Mouse (Mus musculus): Measurements from ENCODE around the gene Abhd11. TPM values are rescaled to one million over a fixed set of nuclear protein-coding genes. Genes with fewer than 3 reads are reported as not detected.
"Not testable (repeated sequence)": the region's sequence is repeated elsewhere in the genome, so short reads cannot be mapped to it uniquely, and the experiment has no call there.

The Abhd11 gene
- polyA plus RNA-seq (2016; fragmentation: Nextera tagmentation; extraction: Ambion mirVana): 39.6 and 41.7 TPM in 2 replicates

- DNase-seq (ENCODE audit: low spot score): peak; percentile 98
- Histone ChIP-seq H3K9me3 (no peaks in the 10 kb centered on the region), H3K27ac (replicated peaks) (peak within 1 kb of the TSS; percentile 91), H3K4me3 (peak within 1 kb of the TSS; percentile 75), H3K27me3 (replicated peaks; ENCODE audit: low read depth, poor library complexity, severe bottlenecking) (peaks cover 14% of the 10 kb centered on the region), H3K36me3 (replicated peaks) (no peaks in the 10 kb centered on the region), H3K4me1 (peaks cover 43% of the 10 kb centered on the region)
- WGBS: under 1% methylated on average over 52 of the region's 52 CpGs
Observed at GRCm38 (mm10) chr5:135008671-135009589, at the start of gene Abhd11. Gene Abhd11 (plus strand): TSS chr5:135009152.

GRCm38 (mm10) chr5:134960430-134960829, 48.5 kb upstream of the Abhd11 start:
- H3K4me3 ChIP-seq: no peak overlapping the region
- no peaks in the 10 kb centered on the region for H3K36me3 ChIP-seq (replicated peaks)
- no peak overlapping the region for H3K27ac ChIP-seq (replicated peaks)
- DNase-seq (ENCODE audit: low spot score): no peak
- 76% methylated on average over 2 of the region's 2 CpGs for WGBS
- peaks cover 9% of the 10 kb centered on the region for H3K4me1 ChIP-seq
- H3K27me3 ChIP-seq (replicated peaks; ENCODE audit: low read depth, poor library complexity, severe bottlenecking): no peaks in the 10 kb centered on the region
- no peaks in the 10 kb centered on the region for H3K9me3 ChIP-seq

DNA sequence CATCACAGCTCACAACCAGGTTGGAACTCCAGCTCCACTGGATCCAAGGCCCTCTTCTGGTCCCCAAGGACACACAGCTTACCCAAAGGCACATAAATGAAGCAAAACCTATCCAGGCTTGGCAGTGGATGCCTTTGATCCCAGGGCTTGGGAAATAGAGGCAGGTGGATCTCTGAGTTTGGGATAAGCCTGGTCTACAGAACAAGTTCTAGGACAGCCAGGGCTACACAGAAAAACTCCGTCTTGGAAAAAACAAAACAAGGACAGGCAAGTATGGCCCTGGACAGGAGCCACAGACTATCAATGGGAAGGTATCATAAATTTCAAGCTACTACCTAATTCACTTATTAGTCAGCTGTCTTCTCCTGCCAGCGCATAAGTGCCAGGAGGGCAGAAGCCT, 47.4 kb upstream of the Abhd11 start:
- WGBS: 93% methylated on average over 2 of the region's 2 CpGs

DNA sequence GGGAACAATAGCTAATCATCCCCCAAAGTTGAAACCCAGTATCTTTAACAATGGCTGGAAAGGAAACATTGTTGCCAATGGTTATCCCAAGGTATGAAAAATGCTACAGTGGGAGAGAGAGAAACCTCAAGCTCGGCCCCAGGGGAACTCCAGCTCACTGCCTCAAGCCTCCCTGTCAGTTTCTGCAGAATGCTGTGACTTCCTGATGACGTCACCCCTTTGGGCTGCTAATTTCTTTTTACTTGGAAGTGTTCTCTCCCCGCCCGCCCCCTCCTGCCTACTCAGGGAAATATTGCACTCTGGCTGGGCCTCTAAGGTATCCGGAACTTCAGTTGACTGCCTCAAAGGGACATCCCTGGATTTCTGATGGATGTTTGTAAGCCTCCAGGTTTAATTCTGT, 45.4 kb upstream of the Abhd11 start:
- H3K9me3 ChIP-seq: no peaks in the 10 kb centered on the region
- no peak for DNase-seq (ENCODE audit: low spot score)
- H3K4me1 ChIP-seq: peaks cover 24% of the 10 kb centered on the region
- peaks cover 19% of the 10 kb centered on the region for H3K27me3 ChIP-seq (replicated peaks; ENCODE audit: low read depth, poor library complexity, severe bottlenecking)
- no peaks in the 10 kb centered on the region for H3K36me3 ChIP-seq (replicated peaks)
- 52% methylated on average over 5 of the region's 5 CpGs for WGBS
- H3K4me3 ChIP-seq: no peak overlapping the region
- H3K27ac ChIP-seq (replicated peaks): no peak overlapping the region

More for the DNA sequence above, 47.4 kb upstream of the Abhd11 start:
- Histone ChIP-seq H3K27ac (replicated peaks) (no peak overlapping the region), H3K9me3 (no peaks in the 10 kb centered on the region), H3K27me3 (replicated peaks; ENCODE audit: low read depth, poor library complexity, severe bottlenecking) (peaks cover 8% of the 10 kb centered on the region), H3K4me1 (peaks cover 20% of the 10 kb centered on the region), H3K4me3 (no peak overlapping the region), H3K36me3 (replicated peaks) (no peaks in the 10 kb centered on the region)
- DNase-seq (ENCODE audit: low spot score): no peak

DNA sequence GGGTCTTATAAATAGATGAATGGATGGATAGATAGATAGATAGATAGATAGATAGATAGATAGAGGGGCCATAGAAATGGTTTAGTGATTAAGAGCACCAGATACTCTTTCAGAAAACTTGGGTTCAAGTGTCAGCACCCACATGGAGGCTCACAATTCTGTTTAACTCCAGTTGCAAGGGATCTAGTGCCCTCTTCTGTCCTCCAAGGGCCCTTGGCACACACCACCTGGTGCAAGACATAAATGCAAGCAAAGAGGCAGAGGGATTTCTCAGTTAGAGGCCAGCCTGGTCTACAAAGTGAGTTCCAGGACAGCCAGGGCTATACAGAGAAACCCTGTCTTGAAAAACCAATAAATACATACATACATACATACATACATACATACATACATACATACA, 44.3 kb upstream of the Abhd11 start:
- peaks cover 24% of the 10 kb centered on the region for H3K4me1 ChIP-seq
- peaks cover 19% of the 10 kb centered on the region for H3K27me3 ChIP-seq (replicated peaks; ENCODE audit: low read depth, poor library complexity, severe bottlenecking)
- not testable (repeated sequence) for H3K9me3 ChIP-seq; H3K4me3 ChIP-seq; H3K27ac ChIP-seq (replicated peaks); DNase-seq (ENCODE audit: low spot score); H3K36me3 ChIP-seq (replicated peaks)

- DNase-seq (ENCODE audit: low spot score): peak; percentile 75
- no peaks in the 10 kb centered on the region for H3K36me3 ChIP-seq (replicated peaks)
- WGBS: 6% methylated on average over 10 of the region's 10 CpGs
- H3K27me3 ChIP-seq (replicated peaks; ENCODE audit: low read depth, poor library complexity, severe bottlenecking): peaks cover 19% of the 10 kb centered on the region
- no peak overlapping the region for H3K27ac ChIP-seq (replicated peaks)
- peaks cover 24% of the 10 kb centered on the region for H3K4me1 ChIP-seq
- H3K9me3 ChIP-seq: no peaks in the 10 kb centered on the region
- peak overlapping the region; percentile 51 for H3K4me3 ChIP-seq
Observed at GRCm38 (mm10) chr5:134965473-134965851, 43.5 kb upstream of the Abhd11 start.

- WGBS: 3% methylated on average over 33 of the region's 33 CpGs
- peak; percentile 65 for DNase-seq (ENCODE audit: low spot score)
- Histone ChIP-seq H3K4me3 (peak overlapping the region; percentile 51), H3K27me3 (replicated peaks; ENCODE audit: low read depth, poor library complexity, severe bottlenecking) (peaks cover 19% of the 10 kb centered on the region), H3K27ac (replicated peaks) (no peak overlapping the region), H3K9me3 (no peaks in the 10 kb centered on the region), H3K4me1 (peaks cover 24% of the 10 kb centered on the region), H3K36me3 (replicated peaks) (no peaks in the 10 kb centered on the region)
Observed at GRCm38 (mm10) chr5:134965852-134966821, 42.8 kb upstream of the Abhd11 start.

DNA sequence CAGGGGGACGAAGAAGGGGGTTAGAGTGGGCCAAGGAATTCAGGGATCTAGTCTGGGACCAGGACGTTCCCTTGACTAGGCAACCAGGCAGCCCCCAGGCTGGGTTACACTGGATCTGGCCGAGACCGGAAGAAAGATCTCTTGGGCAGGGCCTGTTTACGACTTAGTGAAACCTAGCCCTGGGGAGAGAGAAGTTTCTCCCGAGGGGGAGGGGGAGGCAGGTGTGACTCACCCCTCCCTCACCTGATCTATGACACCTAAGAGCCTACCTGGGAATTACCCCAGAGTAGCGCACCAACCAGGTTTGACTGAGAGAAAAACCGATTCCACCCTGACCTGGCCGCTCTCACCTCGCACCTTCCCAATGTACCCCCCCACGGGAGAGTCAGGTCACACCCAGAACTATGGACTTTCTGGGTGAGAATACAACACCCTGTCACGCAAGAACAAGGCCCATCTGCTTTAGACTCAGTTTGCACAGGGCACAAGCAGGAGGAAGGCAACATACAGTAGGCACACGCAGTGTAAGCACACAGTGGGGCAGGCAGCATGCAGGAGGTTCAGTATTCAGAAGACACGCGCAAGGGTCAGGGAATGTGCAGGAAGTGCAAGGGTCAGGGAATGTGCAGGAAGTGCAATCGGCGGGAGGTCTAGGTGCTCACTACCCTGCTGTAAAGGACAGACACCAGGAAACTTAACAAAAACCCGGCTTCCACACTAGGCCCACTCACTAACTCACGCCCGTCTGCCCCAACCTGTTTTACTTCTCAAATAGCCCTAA, 41.6 kb upstream of the Abhd11 start:
- no peaks in the 10 kb centered on the region for H3K9me3 ChIP-seq
- no peaks in the 10 kb centered on the region for H3K36me3 ChIP-seq (replicated peaks)
- 69% methylated on average over 20 of the region's 20 CpGs for WGBS
- no peak overlapping the region for H3K4me3 ChIP-seq
- peaks cover 24% of the 10 kb centered on the region for H3K4me1 ChIP-seq
- no peak for DNase-seq (ENCODE audit: low spot score)
- 0 out of 2 replicates have a peak overlapping the region, but pooled peaks have one; percentile 32 for H3K27ac ChIP-seq (replicated peaks)
- peaks cover 19% of the 10 kb centered on the region for H3K27me3 ChIP-seq (replicated peaks; ENCODE audit: low read depth, poor library complexity, severe bottlenecking)

GRCm38 (mm10) chr5:134970671-134971070, 38.3 kb upstream of the Abhd11 start:
- no peaks in the 10 kb centered on the region for H3K9me3 ChIP-seq
- peaks cover 22% of the 10 kb centered on the region for H3K4me1 ChIP-seq
- H3K27me3 ChIP-seq (replicated peaks; ENCODE audit: low read depth, poor library complexity, severe bottlenecking): peaks cover 18% of the 10 kb centered on the region
- no peaks in the 10 kb centered on the region for H3K36me3 ChIP-seq (replicated peaks)
- no peak overlapping the region for H3K4me3 ChIP-seq
- 64% methylated on average over 8 of the region's 8 CpGs for WGBS
- DNase-seq (ENCODE audit: low spot score): peak; percentile 51
- H3K27ac ChIP-seq (replicated peaks): 0 out of 2 replicates have a peak overlapping the region, but pooled peaks have one; percentile 30

DNA sequence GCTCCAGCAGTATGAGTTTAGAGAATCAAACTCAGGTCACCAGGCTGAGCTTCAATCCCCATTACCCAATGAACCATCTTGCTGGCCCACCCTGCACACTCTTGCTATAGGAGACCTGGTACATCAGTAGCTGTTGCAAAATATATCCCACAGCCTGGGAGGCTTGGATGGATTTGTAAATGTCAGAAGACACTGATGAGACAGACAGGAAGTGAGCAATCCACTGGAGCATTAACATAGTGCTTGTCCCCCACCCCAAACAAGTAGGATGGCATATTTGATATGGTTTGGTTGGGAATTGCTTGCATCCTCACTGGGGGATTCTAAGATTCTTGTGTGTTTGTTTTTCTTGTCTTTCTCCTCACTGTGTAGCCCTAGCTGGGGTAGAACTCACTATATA, 35.9 kb upstream of the Abhd11 start:
- Histone ChIP-seq H3K4me1 (no peaks in the 10 kb centered on the region), H3K36me3 (replicated peaks) (no peaks in the 10 kb centered on the region), H3K9me3 (no peaks in the 10 kb centered on the region), H3K27ac (replicated peaks) (no peak overlapping the region), H3K4me3 (no peak overlapping the region), H3K27me3 (replicated peaks; ENCODE audit: low read depth, poor library complexity, severe bottlenecking) (no peaks in the 10 kb centered on the region)
- DNase-seq (ENCODE audit: low spot score): no peak

DNA sequence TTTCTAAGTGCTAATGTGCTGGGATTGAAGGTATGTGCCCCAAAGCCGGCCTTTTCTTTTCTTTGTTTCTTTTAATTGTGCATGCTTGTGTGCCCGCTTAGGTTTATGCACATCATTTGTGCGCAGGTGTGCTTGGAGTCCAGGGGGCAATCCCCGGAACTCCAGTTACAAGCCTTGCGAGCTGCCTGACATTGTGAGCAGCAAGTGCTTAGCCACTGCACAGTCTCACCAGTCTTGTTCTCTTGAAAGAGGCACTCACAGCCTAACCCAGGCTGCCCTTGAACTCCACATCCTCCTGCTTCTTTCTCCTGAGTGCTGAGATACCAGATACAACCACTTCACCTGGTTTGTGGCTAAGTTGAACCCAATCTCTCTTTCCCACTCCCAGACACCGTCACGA, 35.4 kb upstream of the Abhd11 start:
- H3K27ac ChIP-seq (replicated peaks): no peak overlapping the region
- H3K9me3 ChIP-seq: no peaks in the 10 kb centered on the region
- no peaks in the 10 kb centered on the region for H3K36me3 ChIP-seq (replicated peaks)
- DNase-seq (ENCODE audit: low spot score): no peak
- H3K27me3 ChIP-seq (replicated peaks; ENCODE audit: low read depth, poor library complexity, severe bottlenecking): no peaks in the 10 kb centered on the region
- WGBS: 88% methylated on average over 7 of the region's 7 CpGs
- H3K4me1 ChIP-seq: no peaks in the 10 kb centered on the region
- H3K4me3 ChIP-seq: no peak overlapping the region

DNA sequence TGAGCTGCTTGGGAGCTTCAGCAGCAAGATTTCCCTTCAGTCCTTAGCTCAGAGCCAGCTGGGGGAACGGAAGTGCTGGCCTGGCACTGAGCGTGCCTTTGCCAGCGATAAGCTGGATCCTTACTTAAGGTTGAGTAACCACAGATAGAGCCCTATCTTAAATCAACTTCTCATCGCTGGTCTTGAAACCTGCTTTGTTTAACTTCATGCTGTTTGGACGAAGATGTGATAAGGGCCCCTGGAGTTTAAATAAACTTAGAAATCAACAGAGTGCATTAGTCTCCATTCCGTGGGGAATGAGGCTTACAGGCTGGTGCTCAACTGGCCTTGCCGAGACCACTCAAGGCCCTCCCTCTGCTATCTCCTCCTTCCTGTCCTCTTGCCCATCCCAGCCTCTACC, 34.7 kb upstream of the Abhd11 start:
- 67% methylated on average over 7 of the region's 7 CpGs for WGBS
- no peaks in the 10 kb centered on the region for H3K4me1 ChIP-seq
- no peaks in the 10 kb centered on the region for H3K27me3 ChIP-seq (replicated peaks; ENCODE audit: low read depth, poor library complexity, severe bottlenecking)
- no peak overlapping the region for H3K4me3 ChIP-seq
- DNase-seq (ENCODE audit: low spot score): no peak
- no peaks in the 10 kb centered on the region for H3K36me3 ChIP-seq (replicated peaks)
- H3K9me3 ChIP-seq: no peaks in the 10 kb centered on the region
- no peak overlapping the region for H3K27ac ChIP-seq (replicated peaks)
